Mouse (Mus musculus): Measurements from ENCODE around the gene Ahcyl1. TPM values are rescaled to one million over a fixed set of nuclear protein-coding genes. Genes with fewer than 3 reads are reported as not detected.
A peak's percentile ranks its signal among the peaks of the same experiment; 100 is the strongest.

Gene Ahcyl1
- total and polyA plus RNA-seq, 3 experiments, result 21.4 to 146 (median 54.9) TPM

GRCm38 (mm10) chr3:107637606-107638172 is 58.7 kb downstream of the Ahcyl1 start:
- ATAC-seq (ENCODE audit: extremely low read depth, insufficient number of reproducible peaks, low FRiP score, poor library complexity, severe bottlenecking) (no peak), DNase-seq (ENCODE audit: low spot score) (no peak)

DNA sequence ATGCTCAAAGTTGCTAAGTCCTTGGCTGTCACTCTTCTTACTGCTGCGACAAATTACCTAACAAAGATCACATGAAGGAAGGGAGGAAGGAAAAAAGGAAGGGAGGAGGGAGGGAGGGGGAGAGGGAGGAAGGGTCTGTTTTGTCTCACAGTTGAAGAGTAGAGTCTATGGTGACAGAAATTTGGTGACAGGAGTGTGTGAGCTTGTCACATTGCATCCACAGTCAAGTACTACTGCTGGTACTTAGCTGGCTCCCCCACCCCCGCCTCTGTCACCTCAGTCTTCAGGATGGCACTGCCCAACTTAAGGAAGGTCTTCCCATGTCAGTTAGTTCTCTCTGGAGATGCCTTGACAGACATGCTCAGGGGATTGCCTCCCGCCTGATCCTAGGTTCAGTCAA is 60.1 kb downstream of the Ahcyl1 start:
- Histone ChIP-seq H3K4me3 (ENCODE audit: low read depth, low read length) (no peak overlapping the region), H3K27me3 (ENCODE audit: insufficient read depth, low read length) (peaks cover 19% of the 10 kb centered on the region), H3K9me3 (replicated peaks) (no peaks in the 10 kb centered on the region), H3K36me3 (replicated peaks) (no peaks in the 10 kb centered on the region), H3K4me1 (ENCODE audit: insufficient read depth, low read depth, low read length) (peaks cover 8% of the 10 kb centered on the region)
- TF ChIP-seq GATA2 (IDR thresholded peaks at IDR 0.05; ENCODE audit: borderline replicate concordance, low read depth, low read length) (no peak), CTCF (IDR thresholded peaks at IDR 0.05; ENCODE audit: low read depth, low read length) (no peak), GATA1 (IDR thresholded peaks at IDR 0.05; ENCODE audit: borderline replicate concordance, low read length) (no peak), TAL1 (conservative IDR thresholded peaks at IDR 0.05; ENCODE audit: low read depth, low read length) (no peak), POLR2AphosphoS5 (IDR thresholded peaks at IDR 0.05; ENCODE audit: insufficient replicate concordance, low read depth, low read length) (no peak)
- DNase-seq (ENCODE audit: low spot score) (no peak), ATAC-seq (ENCODE audit: extremely low read depth, insufficient number of reproducible peaks, low FRiP score, poor library complexity, severe bottlenecking) (no peak)

More at GRCm38 (mm10) chr3:107637606-107638172, 58.7 kb downstream of the Ahcyl1 start:
- TF ChIP-seq POLR2AphosphoS5 (IDR thresholded peaks at IDR 0.05; ENCODE audit: insufficient replicate concordance, low read depth, low read length), result no peak
- TF ChIP-seq TAL1 (conservative IDR thresholded peaks at IDR 0.05; ENCODE audit: low read depth, low read length), result no peak
- no peak for TF ChIP-seq GATA1 (IDR thresholded peaks at IDR 0.05; ENCODE audit: borderline replicate concordance, low read length)
- TF ChIP-seq CTCF (IDR thresholded peaks at IDR 0.05; ENCODE audit: low read depth, low read length), result no peak
- no peak for TF ChIP-seq GATA2 (IDR thresholded peaks at IDR 0.05; ENCODE audit: borderline replicate concordance, low read depth, low read length)
- peaks cover 2% of the 10 kb centered on the region for H3K4me1 ChIP-seq (ENCODE audit: insufficient read depth, low read depth, low read length)
- H3K9me3 ChIP-seq (replicated peaks), result no peaks in the 10 kb centered on the region
- H3K4me3 ChIP-seq (ENCODE audit: low read depth, low read length), result no peak overlapping the region
- H3K27me3 ChIP-seq (ENCODE audit: insufficient read depth, low read length), result peaks cover 19% of the 10 kb centered on the region
- H3K36me3 ChIP-seq (replicated peaks), result no peaks in the 10 kb centered on the region

GRCm38 (mm10) chr3:107635836-107636235 is 60.5 kb downstream of the Ahcyl1 start:
- peaks cover 19% of the 10 kb centered on the region for H3K27me3 ChIP-seq (ENCODE audit: insufficient read depth, low read length)
- DNase-seq (ENCODE audit: low spot score), result no peak
- no peak for ATAC-seq (ENCODE audit: extremely low read depth, insufficient number of reproducible peaks, low FRiP score, poor library complexity, severe bottlenecking)
- H3K36me3 ChIP-seq (replicated peaks), result no peaks in the 10 kb centered on the region
- peaks cover 10% of the 10 kb centered on the region for H3K4me1 ChIP-seq (ENCODE audit: insufficient read depth, low read depth, low read length)
- no peaks in the 10 kb centered on the region for H3K9me3 ChIP-seq (replicated peaks)
- no peak for TF ChIP-seq POLR2AphosphoS5 (IDR thresholded peaks at IDR 0.05; ENCODE audit: insufficient replicate concordance, low read depth, low read length)
- TF ChIP-seq GATA1 (IDR thresholded peaks at IDR 0.05; ENCODE audit: borderline replicate concordance, low read length), result no peak
- TF ChIP-seq TAL1 (conservative IDR thresholded peaks at IDR 0.05; ENCODE audit: low read depth, low read length), result no peak
- TF ChIP-seq GATA2 (IDR thresholded peaks at IDR 0.05; ENCODE audit: borderline replicate concordance, low read depth, low read length), result no peak
- TF ChIP-seq CTCF (IDR thresholded peaks at IDR 0.05; ENCODE audit: low read depth, low read length), result no peak
- H3K4me3 ChIP-seq (ENCODE audit: low read depth, low read length), result no peak overlapping the region

- DNase-seq (ENCODE audit: low spot score), result no peak
These were observed 62.5 kb downstream of the Ahcyl1 start for GRCm38 (mm10) chr3:107633906-107634305.

GRCm38 (mm10) chr3:107632786-107633185 is 63.6 kb downstream of the Ahcyl1 start:
- TF ChIP-seq GATA1 (IDR thresholded peaks at IDR 0.05; ENCODE audit: borderline replicate concordance, low read length) (no peak), TAL1 (conservative IDR thresholded peaks at IDR 0.05; ENCODE audit: low read depth, low read length) (no peak), GATA2 (IDR thresholded peaks at IDR 0.05; ENCODE audit: borderline replicate concordance, low read depth, low read length) (no peak), CTCF (IDR thresholded peaks at IDR 0.05; ENCODE audit: low read depth, low read length) (no peak), POLR2AphosphoS5 (IDR thresholded peaks at IDR 0.05; ENCODE audit: insufficient replicate concordance, low read depth, low read length) (no peak)

More at GRCm38 (mm10) chr3:107633906-107634305, 62.5 kb downstream of the Ahcyl1 start:
- no peaks in the 10 kb centered on the region for H3K9me3 ChIP-seq (replicated peaks)
- peaks cover 19% of the 10 kb centered on the region for H3K27me3 ChIP-seq (ENCODE audit: insufficient read depth, low read length)
- H3K4me1 ChIP-seq (ENCODE audit: insufficient read depth, low read depth, low read length), result peaks cover 17% of the 10 kb centered on the region
- no peak overlapping the region for H3K4me3 ChIP-seq (ENCODE audit: low read depth, low read length)
- peaks cover 9% of the 10 kb centered on the region for H3K36me3 ChIP-seq (replicated peaks)
- TF ChIP-seq POLR2AphosphoS5 (IDR thresholded peaks at IDR 0.05; ENCODE audit: insufficient replicate concordance, low read depth, low read length) (no peak), TAL1 (conservative IDR thresholded peaks at IDR 0.05; ENCODE audit: low read depth, low read length) (no peak), CTCF (IDR thresholded peaks at IDR 0.05; ENCODE audit: low read depth, low read length) (no peak), GATA2 (IDR thresholded peaks at IDR 0.05; ENCODE audit: borderline replicate concordance, low read depth, low read length) (no peak), GATA1 (IDR thresholded peaks at IDR 0.05; ENCODE audit: borderline replicate concordance, low read length) (no peak)
- ATAC-seq (ENCODE audit: extremely low read depth, insufficient number of reproducible peaks, low FRiP score, poor library complexity, severe bottlenecking), result no peak

GRCm38 (mm10) chr3:107631523-107631958 is 64.8 kb downstream of the Ahcyl1 start, which contains the start of gene Strip1:
Gene Strip1 (minus strand): TSS chr3:107631694.
- no peaks in the 10 kb centered on the region for H3K9me3 ChIP-seq (replicated peaks)
- H3K36me3 ChIP-seq (replicated peaks), result peaks cover 31% of the 10 kb centered on the region
- H3K4me3 ChIP-seq (ENCODE audit: low read depth, low read length), result peak within 1 kb of the TSS; percentile 90
- peak; percentile 94 for ATAC-seq (ENCODE audit: extremely low read depth, insufficient number of reproducible peaks, low FRiP score, poor library complexity, severe bottlenecking)
- peaks cover 14% of the 10 kb centered on the region for H3K4me1 ChIP-seq (ENCODE audit: insufficient read depth, low read depth, low read length)
- DNase-seq (ENCODE audit: low spot score), result peak; percentile 96
- TF ChIP-seq POLR2AphosphoS5 (IDR thresholded peaks at IDR 0.05; ENCODE audit: insufficient replicate concordance, low read depth, low read length) (no peak), CTCF (IDR thresholded peaks at IDR 0.05; ENCODE audit: low read depth, low read length) (no peak), GATA1 (IDR thresholded peaks at IDR 0.05; ENCODE audit: borderline replicate concordance, low read length) (no peak), TAL1 (conservative IDR thresholded peaks at IDR 0.05; ENCODE audit: low read depth, low read length) (no peak)
- H3K27me3 ChIP-seq (ENCODE audit: insufficient read depth, low read length), result peaks cover 9% of the 10 kb centered on the region

More at GRCm38 (mm10) chr3:107632786-107633185, 63.6 kb downstream of the Ahcyl1 start:
- peaks cover 17% of the 10 kb centered on the region for H3K27me3 ChIP-seq (ENCODE audit: insufficient read depth, low read length)
- H3K36me3 ChIP-seq (replicated peaks), result peaks cover 19% of the 10 kb centered on the region
- ATAC-seq (ENCODE audit: extremely low read depth, insufficient number of reproducible peaks, low FRiP score, poor library complexity, severe bottlenecking) (no peak), DNase-seq (ENCODE audit: low spot score) (no peak)
- H3K9me3 ChIP-seq (replicated peaks), result no peaks in the 10 kb centered on the region
- H3K4me3 ChIP-seq (ENCODE audit: low read depth, low read length), result no peak overlapping the region
- peaks cover 16% of the 10 kb centered on the region for H3K4me1 ChIP-seq (ENCODE audit: insufficient read depth, low read depth, low read length)

Measured in G1E (cell line).